Mouse (Mus musculus) forebrain, embryonic 11.5 days (tissue): Measurements from ENCODE around the gene Gm45194. TPM values are rescaled to one million over a fixed set of nuclear protein-coding genes. Genes with fewer than 3 reads are reported as not detected.
A peak's percentile ranks its signal among the peaks of the same experiment; 100 is the strongest.

ENCODE experiments used
- ATAC-seq: fragments of 200-750 bp; cut with Nextera tagmentation; replicated peaks from 2 replicates; pipeline ENCODE4 v1.8.0; 2017; ENCODE audit warnings: moderate TSS enrichment; ENCODE audit not compliant: low FRiP score
- DNase-seq: peaks from one replicate; pipeline ENCODE4 v3.0.0-alpha.2; 2017; ENCODE audit warnings: low spot score
- H3K27ac ChIP-seq: fragments of 300-500 bp; sonication (generic); 2 replicates; pipeline ENCODE4 v1.5.1; 2014; ENCODE audit warnings: low read depth, low read length
- H3K27me3 ChIP-seq: fragments of 300-500 bp; sonication (generic); 2 replicates; pipeline ENCODE4 v1.6.1; 2014; ENCODE audit warnings: mild to moderate bottlenecking, low read length, mixed read lengths; ENCODE audit not compliant: control insufficient read depth, insufficient read depth
- H3K36me3 ChIP-seq: fragments of 300-500 bp; sonication (generic); 2 replicates; pipeline ENCODE4 v1.6.1; 2014; ENCODE audit warnings: mild to moderate bottlenecking, low read length, moderate library complexity, mixed read lengths; ENCODE audit not compliant: control insufficient read depth, insufficient read depth
- H3K4me1 ChIP-seq: fragments of 300-500 bp; sonication (generic); replicated peaks from 2 replicates; pipeline ENCODE4 v1.6.1; 2014; ENCODE audit warnings: low read length, mixed read lengths; ENCODE audit not compliant: control insufficient read depth, insufficient read depth
- H3K4me2 ChIP-seq: fragments of 300-500 bp; sonication (generic); 2 replicates; pipeline ENCODE4 v1.6.1; 2014; ENCODE audit warnings: low read depth, mild to moderate bottlenecking, low read length, moderate library complexity, mixed read lengths; ENCODE audit not compliant: severe bottlenecking
- H3K4me3 ChIP-seq: fragments of 300-500 bp; sonication (generic); 2 replicates; pipeline ENCODE4 v1.5.1; 2014; ENCODE audit warnings: low read depth, low read length
- H3K9ac ChIP-seq: fragments of 300-500 bp; sonication (generic); 2 replicates; pipeline ENCODE4 v1.6.1; 2014; ENCODE audit warnings: low read length
- H3K9me3 ChIP-seq: fragments of 300-500 bp; sonication (generic); 2 replicates; pipeline ENCODE4 v1.6.1; 2016; ENCODE audit warnings: low read length, mixed read lengths; ENCODE audit not compliant: control insufficient read depth
- WGBS: fragments of 180-500 bp; shearing (Covaris S2); extraction: QIAGEN DNeasy Blood & Tissue Kit; methylation state at CpG from one replicate; pipeline ENCODE4 v1.1.7; 2014; 5-methylcytosine and 5-hydroxymethylcytosine counted together
- polyA plus RNA-seq: library from polyadenylated mRNA; unstranded; fragments of >200 nt; fragmentation: Nextera tagmentation; extraction: Ambion mirVana; gene quantifications from 2 replicates; pipeline ENCODE4 v1.2.1, GENCODE M21; 2014

The Gm45194 gene
- 1.0 and 1.1 TPM in 2 replicates for polyA plus RNA-seq

DNA sequence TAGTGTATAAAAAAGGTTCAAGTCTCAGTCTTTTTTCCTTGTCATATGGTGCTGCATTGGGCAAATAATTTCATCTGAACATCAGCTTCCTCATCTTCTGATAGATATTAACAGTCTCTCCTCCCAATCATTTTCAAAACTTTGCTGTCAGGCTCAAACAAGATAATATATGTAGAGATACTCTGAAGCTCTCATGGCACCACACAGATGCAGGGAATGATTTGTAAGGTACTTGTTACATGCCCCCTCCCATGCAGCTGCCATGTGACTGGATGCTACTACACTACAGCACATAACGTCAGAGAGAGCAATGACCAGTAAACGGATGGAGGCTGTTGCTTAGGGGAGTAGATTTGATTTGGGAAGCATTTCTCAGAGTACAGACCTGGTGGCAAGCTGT, at the start of gene Gm45194:
Gene Gm45194 (plus strand): TSS at position 301 of the 400 bp plus-strand sequence.
- Histone ChIP-seq H3K27ac (no peak within 1 kb of the TSS), H3K9ac (no peak within 1 kb of the TSS), H3K4me1 (no peaks in the 10 kb centered on the region), H3K9me3 (no peaks in the 10 kb centered on the region), H3K4me3 (no peak within 1 kb of the TSS), H3K36me3 (no peaks in the 10 kb centered on the region), H3K27me3 (no peaks in the 10 kb centered on the region), H3K4me2 (no peak within 1 kb of the TSS)
- no peak for DNase-seq
- WGBS: 35% methylated on average over 2 of the region's 2 CpGs
- ATAC-seq: no peak

DNA sequence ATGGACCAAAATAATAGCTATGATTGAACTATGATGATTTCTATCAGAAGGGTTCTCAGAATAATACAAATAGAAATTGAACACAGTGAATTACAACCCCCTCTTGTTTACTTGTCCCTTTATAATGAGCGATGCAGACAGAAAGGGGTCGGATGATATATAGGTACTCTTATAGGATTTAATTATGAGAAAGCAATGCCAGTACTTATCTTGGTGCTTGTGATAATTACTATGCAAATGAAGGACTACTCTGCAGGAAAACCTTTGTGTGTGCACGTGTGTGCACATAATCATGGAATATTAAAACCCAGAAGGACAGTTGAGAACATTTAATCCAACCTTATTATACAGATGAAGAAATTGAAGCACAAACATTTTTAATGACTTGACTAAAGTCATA, 35.3 kb upstream of the Gm45194 start:
- Histone ChIP-seq H3K27me3 (no peaks in the 10 kb centered on the region), H3K4me1 (no peaks in the 10 kb centered on the region), H3K27ac (no peak overlapping the region), H3K4me2 (no peak overlapping the region), H3K9ac (no peak overlapping the region), H3K4me3 (no peak overlapping the region), H3K9me3 (no peaks in the 10 kb centered on the region), H3K36me3 (no peaks in the 10 kb centered on the region)
- no peak for ATAC-seq
- no peak for DNase-seq
- 57% methylated on average over 3 of the region's 3 CpGs for whole genome bisulfite sequencing

- 71% methylated on average over 5 of the region's 5 CpGs for WGBS
- Histone ChIP-seq H3K9ac (no peak overlapping the region), H3K4me3 (no peak overlapping the region), H3K27me3 (no peaks in the 10 kb centered on the region), H3K4me2 (no peak overlapping the region), H3K36me3 (no peaks in the 10 kb centered on the region), H3K27ac (no peak overlapping the region), H3K9me3 (no peaks in the 10 kb centered on the region), H3K4me1 (no peaks in the 10 kb centered on the region)
- no peak for DNase-seq
- no peak for ATAC-seq
These were observed 9.9 kb upstream of the Gm45194 start for GRCm38 (mm10) chrX:111881251-111881650.

DNA sequence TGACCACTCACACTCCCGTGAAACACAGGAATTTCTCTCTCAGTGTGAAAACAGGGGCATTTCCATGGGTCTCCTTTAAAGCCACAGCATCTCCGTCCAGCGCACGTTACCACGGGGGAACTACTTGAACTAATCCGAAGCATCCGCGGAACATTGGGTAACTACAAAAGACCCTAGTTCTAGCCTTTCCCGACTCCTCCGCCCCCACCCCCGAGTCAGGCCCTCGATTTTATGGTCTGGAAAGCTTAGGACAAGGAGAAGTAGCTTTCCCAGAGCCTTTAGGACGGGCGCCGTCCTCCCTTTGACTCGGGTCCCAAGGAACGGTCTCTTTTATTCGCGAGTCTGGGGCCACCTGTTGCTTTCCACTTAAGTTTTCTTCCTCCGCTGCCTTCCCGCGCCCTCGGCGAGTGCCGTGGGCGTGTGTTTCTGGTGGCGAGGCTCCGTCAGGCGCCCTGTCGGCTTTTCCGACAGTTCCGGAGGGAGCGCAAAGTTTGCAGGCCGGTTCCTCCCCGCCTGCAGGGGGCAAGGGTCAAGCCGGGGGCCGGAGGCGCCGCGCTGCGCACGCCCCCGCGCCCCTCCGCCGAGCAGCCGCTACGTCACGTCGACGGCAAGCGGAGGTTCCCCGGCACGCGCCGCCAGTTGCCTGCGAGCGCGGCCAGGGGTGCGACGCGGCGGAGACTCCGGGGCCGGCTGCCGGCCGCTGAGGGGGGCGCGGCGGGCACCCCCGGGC, 3.3 kb downstream of the Gm45194 start:
- Histone ChIP-seq H3K27ac (no peak overlapping the region), H3K4me2 (peak overlapping the region; percentile 54), H3K4me3 (peak overlapping the region; percentile 38), H3K27me3 (no peaks in the 10 kb centered on the region), H3K9ac (peak overlapping the region; percentile 43), H3K4me1 (no peaks in the 10 kb centered on the region), H3K36me3 (no peaks in the 10 kb centered on the region), H3K9me3 (no peaks in the 10 kb centered on the region)
- DNase-seq (peak; percentile 55), ATAC-seq (peak; percentile 70)
- 16% methylated on average over 66 of the region's 71 CpGs for WGBS

GRCm38 (mm10) chrX:111895084-111895779, 4.0 kb downstream of the Gm45194 start:
- no peaks in the 10 kb centered on the region for H3K36me3 ChIP-seq
- peak overlapping the region; percentile 54 for H3K4me2 ChIP-seq
- no peak overlapping the region for H3K27ac ChIP-seq
- 19% methylated on average over 31 of the region's 70 CpGs for whole genome bisulfite sequencing
- H3K27me3 ChIP-seq: no peaks in the 10 kb centered on the region
- peak overlapping the region; percentile 38 for H3K4me3 ChIP-seq
- peak; percentile 81 for ATAC-seq
- no peaks in the 10 kb centered on the region for H3K9me3 ChIP-seq
- H3K9ac ChIP-seq: peak overlapping the region; percentile 43
- H3K4me1 ChIP-seq: no peaks in the 10 kb centered on the region
- peak; percentile 55 for DNase-seq

DNA sequence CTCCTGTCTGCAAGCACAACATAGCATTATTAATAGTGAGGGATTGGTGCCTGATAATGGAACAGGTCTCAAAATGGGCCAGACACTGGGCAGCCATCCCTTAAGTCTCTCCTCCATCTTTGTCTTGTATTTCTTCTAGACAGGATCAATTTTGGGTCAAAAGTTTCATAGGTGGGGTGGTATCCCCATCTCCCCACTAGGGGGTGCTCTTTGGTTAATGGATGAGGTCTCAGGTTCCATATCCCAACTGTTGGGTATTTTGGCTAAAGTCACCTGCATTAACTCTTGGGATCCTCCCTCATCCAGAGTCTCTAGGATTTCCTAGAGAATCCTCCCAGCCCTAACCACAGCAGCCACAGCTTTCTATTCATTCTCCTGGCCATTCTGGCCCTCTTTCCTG, 26.2 kb downstream of the Gm45194 start:
- ATAC-seq (no peak), DNase-seq (no peak)
- no peak overlapping the region for H3K9ac ChIP-seq
- H3K27ac ChIP-seq: no peak overlapping the region
- H3K9me3 ChIP-seq: no peaks in the 10 kb centered on the region
- H3K4me1 ChIP-seq: no peaks in the 10 kb centered on the region
- no peaks in the 10 kb centered on the region for H3K27me3 ChIP-seq
- H3K4me3 ChIP-seq: no peak overlapping the region
- no peaks in the 10 kb centered on the region for H3K36me3 ChIP-seq
- H3K4me2 ChIP-seq: no peak overlapping the region

GRCm38 (mm10) chrX:111960909-111961308, 69.7 kb downstream of the Gm45194 start:
- 70% methylated on average over 4 of the region's 4 CpGs for WGBS
- Histone ChIP-seq H3K27ac (no peak overlapping the region), H3K36me3 (no peaks in the 10 kb centered on the region), H3K9me3 (no peaks in the 10 kb centered on the region), H3K27me3 (no peaks in the 10 kb centered on the region), H3K9ac (no peak overlapping the region), H3K4me2 (no peak overlapping the region), H3K4me1 (no peaks in the 10 kb centered on the region), H3K4me3 (no peak overlapping the region)
- ATAC-seq (no peak), DNase-seq (no peak)

DNA sequence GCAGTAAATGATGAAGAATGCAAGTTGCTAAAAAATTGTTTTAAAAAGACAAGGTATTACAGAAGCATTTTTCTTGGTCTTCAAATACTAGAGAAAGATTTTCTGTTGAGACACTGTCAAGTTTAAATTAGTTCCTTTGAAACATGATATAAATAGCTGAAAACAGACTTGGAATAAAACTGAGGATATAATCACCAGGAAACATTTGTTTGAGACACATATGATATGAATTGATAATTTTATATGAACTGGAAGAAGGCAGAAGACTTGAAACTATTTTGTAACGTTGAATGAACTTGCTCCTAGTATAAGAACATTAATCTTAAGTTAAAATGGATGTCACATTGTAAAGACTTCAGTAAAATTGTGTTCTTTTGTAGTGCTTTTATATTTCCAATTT, 108.5 kb downstream of the Gm45194 start:
- Histone ChIP-seq H3K27me3 (no peaks in the 10 kb centered on the region), H3K4me2 (no peak overlapping the region), H3K4me1 (no peaks in the 10 kb centered on the region), H3K36me3 (no peaks in the 10 kb centered on the region), H3K9me3 (no peaks in the 10 kb centered on the region), H3K4me3 (no peak overlapping the region), H3K27ac (no peak overlapping the region), H3K9ac (no peak overlapping the region)
- no peak for DNase-seq
- 45% methylated on average over 1 of the region's 1 CpGs for WGBS
- no peak for ATAC-seq

DNA sequence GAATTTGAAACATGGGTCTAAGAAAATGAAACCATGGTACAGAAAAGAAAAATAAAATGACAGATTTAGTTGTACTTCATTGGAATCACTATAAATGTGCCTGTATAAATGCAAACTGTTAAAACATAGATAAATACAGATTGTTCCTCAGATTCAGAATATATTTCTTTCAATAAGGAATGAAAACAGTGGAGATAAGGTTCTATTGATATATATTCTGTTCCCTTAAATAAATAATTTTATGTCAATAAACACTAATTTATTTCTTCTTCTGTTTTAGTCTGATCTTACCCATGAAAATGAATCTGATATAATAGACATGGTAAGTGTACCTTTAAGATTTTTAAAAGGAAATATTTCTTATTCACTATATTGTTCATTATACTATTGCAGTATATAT, 119.5 kb downstream of the Gm45194 start, which contains the start of gene Tex16:
Gene Tex16 (plus strand): TSS at position 301 of the 400 bp plus-strand sequence.
- Histone ChIP-seq H3K4me2 (no peak within 1 kb of the TSS), H3K27me3 (no peaks in the 10 kb centered on the region), H3K9ac (no peak within 1 kb of the TSS)

More for the DNA sequence above, 119.5 kb downstream of the Gm45194 start, which contains the start of gene Tex16:
- Histone ChIP-seq H3K36me3 (no peaks in the 10 kb centered on the region), H3K4me3 (no peak within 1 kb of the TSS), H3K27ac (no peak within 1 kb of the TSS), H3K4me1 (no peaks in the 10 kb centered on the region), H3K9me3 (no peaks in the 10 kb centered on the region)
- DNase-seq (no peak), ATAC-seq (no peak)
